Mouse (Mus musculus): ENCODE measurements around the gene Cebpa. TPM values are rescaled to one million over a fixed set of nuclear protein-coding genes. Genes with fewer than 3 reads are reported as not detected.

Cebpa gene
- polyA plus RNA-seq, 1 experiment, result 14.2 TPM

GRCm38 (mm10) chr7:35128677-35129567 is 9.8 kb downstream of the Cebpa start:
- no peak overlapping the region for H3K27ac ChIP-seq (ENCODE audit: control insufficient read depth, insufficient read depth, low read depth, low read length, poor library complexity)
- 45% methylated on average over 17 of the region's 17 CpGs for WGBS
- no peak overlapping the region for H3K4me3 ChIP-seq (replicated peaks; ENCODE audit: control insufficient read depth, low read depth, low read length)
- TF ChIP-seq POLR2A (IDR thresholded peaks at IDR 0.05; ENCODE audit: borderline replicate concordance, control insufficient read depth, low read depth, low read length) (no peak), CTCF (IDR thresholded peaks at IDR 0.05; ENCODE audit: control insufficient read depth, insufficient read depth, low read length) (no peak)
- peaks cover 6% of the 10 kb centered on the region for H3K4me1 ChIP-seq (ENCODE audit: control insufficient read depth, insufficient read depth, low read length)

GRCm38 (mm10) chr7:35130059-35130738 is 11.1 kb downstream of the Cebpa start:
- no peak overlapping the region for H3K27ac ChIP-seq (ENCODE audit: control insufficient read depth, insufficient read depth, low read depth, low read length, poor library complexity)
- TF ChIP-seq CTCF (IDR thresholded peaks at IDR 0.05; ENCODE audit: control insufficient read depth, insufficient read depth, low read length), result no peak
- no peak for TF ChIP-seq POLR2A (IDR thresholded peaks at IDR 0.05; ENCODE audit: borderline replicate concordance, control insufficient read depth, low read depth, low read length)
- WGBS, result 77% methylated on average over 13 of the region's 13 CpGs
- no peak overlapping the region for H3K4me3 ChIP-seq (replicated peaks; ENCODE audit: control insufficient read depth, low read depth, low read length)
- H3K4me1 ChIP-seq (ENCODE audit: control insufficient read depth, insufficient read depth, low read length), result peaks cover 6% of the 10 kb centered on the region

- WGBS, result 79% methylated on average over 5 of the region's 5 CpGs
- H3K4me3 ChIP-seq (replicated peaks; ENCODE audit: control insufficient read depth, low read depth, low read length), result no peak overlapping the region
- TF ChIP-seq POLR2A (IDR thresholded peaks at IDR 0.05; ENCODE audit: borderline replicate concordance, control insufficient read depth, low read depth, low read length), result no peak
- no peak for TF ChIP-seq CTCF (IDR thresholded peaks at IDR 0.05; ENCODE audit: control insufficient read depth, insufficient read depth, low read length)
- H3K27ac ChIP-seq (ENCODE audit: control insufficient read depth, insufficient read depth, low read depth, low read length, poor library complexity), result no peak overlapping the region
- H3K4me1 ChIP-seq (ENCODE audit: control insufficient read depth, insufficient read depth, low read length), result peaks cover 3% of the 10 kb centered on the region
Measured at GRCm38 (mm10) chr7:35130888-35131287, 11.8 kb downstream of the Cebpa start.

- Histone ChIP-seq H3K4me3 (replicated peaks; ENCODE audit: control insufficient read depth, low read depth, low read length) (no peak overlapping the region), H3K4me1 (ENCODE audit: control insufficient read depth, insufficient read depth, low read length) (no peaks in the 10 kb centered on the region; the same call in 1 of the 2 replicates), H3K27ac (ENCODE audit: control insufficient read depth, insufficient read depth, low read depth, low read length, poor library complexity) (no peak overlapping the region)
- no peak for TF ChIP-seq CTCF (IDR thresholded peaks at IDR 0.05; ENCODE audit: control insufficient read depth, insufficient read depth, low read length)
- TF ChIP-seq POLR2A (IDR thresholded peaks at IDR 0.05; ENCODE audit: borderline replicate concordance, control insufficient read depth, low read depth, low read length), result no peak
- 90% methylated on average over 9 of the region's 9 CpGs for WGBS
Measured at GRCm38 (mm10) chr7:35131601-35132000, 12.5 kb downstream of the Cebpa start.

GRCm38 (mm10) chr7:35134621-35135020 is 15.5 kb downstream of the Cebpa start:
- Histone ChIP-seq H3K27ac (ENCODE audit: control insufficient read depth, insufficient read depth, low read depth, low read length, poor library complexity) (no peak overlapping the region), H3K4me1 (ENCODE audit: control insufficient read depth, insufficient read depth, low read length) (no peaks in the 10 kb centered on the region; the same call in 1 of the 2 replicates), H3K4me3 (replicated peaks; ENCODE audit: control insufficient read depth, low read depth, low read length) (no peak overlapping the region)
- TF ChIP-seq POLR2A (IDR thresholded peaks at IDR 0.05; ENCODE audit: borderline replicate concordance, control insufficient read depth, low read depth, low read length) (no peak), CTCF (IDR thresholded peaks at IDR 0.05; ENCODE audit: control insufficient read depth, insufficient read depth, low read length) (no peak)
- WGBS, result 80% methylated on average over 5 of the region's 5 CpGs

- Histone ChIP-seq H3K4me3 (replicated peaks; ENCODE audit: control insufficient read depth, low read depth, low read length) (no peak overlapping the region), H3K4me1 (ENCODE audit: control insufficient read depth, insufficient read depth, low read length) (peaks cover 2% of the 10 kb centered on the region; the same call in 1 of the 2 replicates), H3K27ac (ENCODE audit: control insufficient read depth, insufficient read depth, low read depth, low read length, poor library complexity) (no peak overlapping the region)
- TF ChIP-seq CTCF (IDR thresholded peaks at IDR 0.05; ENCODE audit: control insufficient read depth, insufficient read depth, low read length), result no peak
- no peak for TF ChIP-seq POLR2A (IDR thresholded peaks at IDR 0.05; ENCODE audit: borderline replicate concordance, control insufficient read depth, low read depth, low read length)
- 75% methylated on average over 1 of the region's 1 CpGs for WGBS
Measured at GRCm38 (mm10) chr7:35137524-35137923, 18.4 kb downstream of the Cebpa start.

- TF ChIP-seq CTCF (IDR thresholded peaks at IDR 0.05; ENCODE audit: control insufficient read depth, insufficient read depth, low read length), result no peak
- TF ChIP-seq POLR2A (IDR thresholded peaks at IDR 0.05; ENCODE audit: borderline replicate concordance, control insufficient read depth, low read depth, low read length), result no peak
- no peak overlapping the region for H3K27ac ChIP-seq (ENCODE audit: control insufficient read depth, insufficient read depth, low read depth, low read length, poor library complexity)
- peaks cover 2% of the 10 kb centered on the region; the same call in 1 of the 2 replicates for H3K4me1 ChIP-seq (ENCODE audit: control insufficient read depth, insufficient read depth, low read length)
- no peak overlapping the region for H3K4me3 ChIP-seq (replicated peaks; ENCODE audit: control insufficient read depth, low read depth, low read length)
- 69% methylated on average over 4 of the region's 4 CpGs for WGBS
Measured at GRCm38 (mm10) chr7:35138481-35138880, 19.4 kb downstream of the Cebpa start.

- 28% methylated on average over 5 of the region's 5 CpGs for WGBS
- TF ChIP-seq POLR2A (IDR thresholded peaks at IDR 0.05; ENCODE audit: borderline replicate concordance, control insufficient read depth, low read depth, low read length), result no peak
- TF ChIP-seq CTCF (IDR thresholded peaks at IDR 0.05; ENCODE audit: control insufficient read depth, insufficient read depth, low read length), result no peak
- H3K27ac ChIP-seq (ENCODE audit: control insufficient read depth, insufficient read depth, low read depth, low read length, poor library complexity), result no peak overlapping the region
Measured at GRCm38 (mm10) chr7:35139880-35140279, 20.8 kb downstream of the Cebpa start.

More at GRCm38 (mm10) chr7:35139880-35140279, 20.8 kb downstream of the Cebpa start:
- H3K4me1 ChIP-seq (ENCODE audit: control insufficient read depth, insufficient read depth, low read length), result peaks cover 4% of the 10 kb centered on the region; the same call in 1 of the 2 replicates
- no peak overlapping the region for H3K4me3 ChIP-seq (replicated peaks; ENCODE audit: control insufficient read depth, low read depth, low read length)

Data from bone marrow, adult 2 months (tissue).